Mouse (Mus musculus): ENCODE results near the gene Mrps9. TPM values are rescaled to one million over a fixed set of nuclear protein-coding genes. Genes with fewer than 3 reads are reported as not detected.

The Mrps9 gene
- polyA plus RNA-seq, 1 experiment from 2014 or later, result 65.0 TPM

DNA sequence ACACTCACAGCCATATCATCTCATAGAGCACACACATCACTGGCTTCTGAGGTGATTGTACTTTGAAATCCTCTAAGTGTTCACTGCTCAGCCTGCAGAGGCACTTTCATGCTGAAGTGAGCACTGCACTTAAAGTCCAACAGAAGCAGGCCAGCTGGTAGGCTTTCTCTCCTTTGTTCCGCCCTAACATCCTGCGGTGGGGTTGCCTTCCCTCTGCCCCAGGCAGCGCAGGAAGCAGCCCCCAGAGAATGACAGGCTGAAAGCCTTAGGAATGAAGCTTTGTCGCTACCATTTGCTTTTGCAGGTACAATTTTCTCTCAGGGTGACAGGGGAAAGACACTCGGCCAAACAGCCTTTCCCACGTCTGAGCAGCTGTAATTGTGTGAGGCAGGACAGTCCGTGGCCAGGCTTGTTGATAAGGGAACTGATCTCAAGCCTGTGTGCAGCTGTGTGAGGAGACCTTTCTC is 38.4 kb downstream of the Mrps9 start:
- Histone ChIP-seq H3K36me3 (ENCODE audit: insufficient read depth, low read length) (peaks cover 6% of the 10 kb centered on the region; the same call in 1 of the 2 replicates), H3K4me1 (ENCODE audit: insufficient read depth, low read length) (peaks cover 15% of the 10 kb centered on the region), H3K9ac (replicated peaks; ENCODE audit: low read length) (no peak overlapping the region), H3K27me3 (ENCODE audit: insufficient read depth, low read length) (no peaks in the 10 kb centered on the region), H3K9me3 (ENCODE audit: low read length) (no peaks in the 10 kb centered on the region), H3K4me3 (ENCODE audit: low read length) (no peak overlapping the region), H3K27ac (ENCODE audit: low read length) (0 out of 2 replicates have a peak overlapping the region, but pooled peaks have one; percentile 12), H3K4me2 (replicated peaks; ENCODE audit: low read depth, low read length) (no peak overlapping the region)
- WGBS, result 29% methylated on average over 7 of the region's 7 CpGs
- peak; percentile 61; the same call in 1 of the 2 replicates for ATAC-seq (ENCODE audit: low FRiP score, low TSS enrichment)

DNA sequence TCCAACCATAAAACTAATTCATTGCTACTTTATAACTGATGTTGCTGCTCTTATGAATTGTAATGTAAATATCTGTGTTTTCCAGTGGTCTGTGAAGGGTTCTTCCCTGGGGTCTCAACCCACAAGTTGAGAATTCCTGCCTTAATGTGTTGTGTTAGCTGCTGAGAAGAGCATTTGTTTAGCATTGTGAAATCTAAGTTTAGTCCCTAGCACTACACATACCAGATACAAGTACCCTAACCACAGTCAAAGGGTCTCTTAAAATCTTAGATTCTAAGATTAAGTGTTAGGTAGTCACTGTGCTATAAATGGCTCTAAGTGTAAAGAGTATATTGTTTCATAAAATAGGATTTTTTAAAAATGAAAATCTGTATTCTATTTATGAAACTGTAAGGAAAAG is 43.7 kb downstream of the Mrps9 start:
- no peaks in the 10 kb centered on the region for H3K9me3 ChIP-seq (ENCODE audit: low read length)
- ATAC-seq (ENCODE audit: low FRiP score, low TSS enrichment), result no peak
- no peaks in the 10 kb centered on the region for H3K27me3 ChIP-seq (ENCODE audit: insufficient read depth, low read length)
- no peak overlapping the region for H3K27ac ChIP-seq (ENCODE audit: low read length)
- no peaks in the 10 kb centered on the region for H3K4me1 ChIP-seq (ENCODE audit: insufficient read depth, low read length)
- H3K36me3 ChIP-seq (ENCODE audit: insufficient read depth, low read length), result peaks cover 13% of the 10 kb centered on the region; the same call in 1 of the 2 replicates
- H3K4me2 ChIP-seq (replicated peaks; ENCODE audit: low read depth, low read length), result no peak overlapping the region
- no peak overlapping the region for H3K4me3 ChIP-seq (ENCODE audit: low read length)
- H3K9ac ChIP-seq (replicated peaks; ENCODE audit: low read length), result no peak overlapping the region

DNA sequence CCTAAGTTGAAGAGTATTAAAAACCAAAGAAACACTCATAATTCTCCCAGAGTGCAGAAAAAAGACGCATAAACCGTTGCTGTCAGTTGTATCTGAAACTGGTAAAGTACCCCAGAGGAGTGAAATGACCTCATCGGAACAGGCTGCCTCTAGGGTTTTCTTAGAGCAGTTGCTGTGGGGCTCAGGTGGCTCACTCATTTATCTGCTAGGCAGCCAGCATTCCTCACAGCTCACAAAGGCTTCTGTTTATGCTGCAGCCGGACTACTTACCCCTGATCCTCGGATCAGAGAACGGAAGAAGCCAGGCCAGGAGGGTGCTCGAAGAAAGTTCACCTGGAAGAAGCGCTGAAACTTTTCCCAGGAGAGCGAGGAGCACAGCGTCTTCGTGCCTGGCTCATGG is 54.1 kb downstream of the Mrps9 start:
- H3K9me3 ChIP-seq (ENCODE audit: low read length), result no peaks in the 10 kb centered on the region
- no peak overlapping the region for H3K4me2 ChIP-seq (replicated peaks; ENCODE audit: low read depth, low read length)
- peaks cover 21% of the 10 kb centered on the region for H3K36me3 ChIP-seq (ENCODE audit: insufficient read depth, low read length)
- WGBS, result 82% methylated on average over 11 of the region's 11 CpGs
- no peak for ATAC-seq (ENCODE audit: low FRiP score, low TSS enrichment)
- H3K27me3 ChIP-seq (ENCODE audit: insufficient read depth, low read length), result no peaks in the 10 kb centered on the region
- H3K4me3 ChIP-seq (ENCODE audit: low read length), result no peak overlapping the region
- no peak overlapping the region for H3K9ac ChIP-seq (replicated peaks; ENCODE audit: low read length)
- H3K4me1 ChIP-seq (ENCODE audit: insufficient read depth, low read length), result no peaks in the 10 kb centered on the region
- no peak overlapping the region for H3K27ac ChIP-seq (ENCODE audit: low read length)

DNA sequence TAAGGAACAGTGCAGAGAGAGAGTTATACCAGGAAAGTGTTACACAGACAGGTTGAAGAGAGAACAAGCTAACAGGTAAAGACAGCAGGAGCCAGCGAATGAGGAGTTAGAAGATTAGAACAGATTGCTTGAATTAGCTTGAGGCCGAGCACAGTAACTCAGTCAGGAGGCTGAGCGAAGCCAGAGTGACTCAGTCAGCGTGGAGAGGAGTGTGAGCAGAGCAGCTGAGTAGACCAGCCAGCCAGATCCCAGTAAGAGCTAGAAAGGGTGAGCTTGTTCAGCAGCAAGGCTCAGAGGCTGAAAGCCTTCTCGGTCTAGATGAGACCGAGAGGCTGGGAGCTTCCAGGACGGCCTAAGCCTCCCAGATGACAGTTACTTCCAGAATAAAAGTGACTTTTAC is 55.7 kb downstream of the Mrps9 start:
- Histone ChIP-seq H3K9ac (replicated peaks; ENCODE audit: low read length) (no peak overlapping the region), H3K4me2 (replicated peaks; ENCODE audit: low read depth, low read length) (no peak overlapping the region), H3K4me3 (ENCODE audit: low read length) (no peak overlapping the region), H3K27me3 (ENCODE audit: insufficient read depth, low read length) (no peaks in the 10 kb centered on the region), H3K9me3 (ENCODE audit: low read length) (no peaks in the 10 kb centered on the region), H3K36me3 (ENCODE audit: insufficient read depth, low read length) (peaks cover 9% of the 10 kb centered on the region), H3K4me1 (ENCODE audit: insufficient read depth, low read length) (peaks cover 10% of the 10 kb centered on the region; the same call in 1 of the 2 replicates), H3K27ac (ENCODE audit: low read length) (no peak overlapping the region)
- ATAC-seq (ENCODE audit: low FRiP score, low TSS enrichment), result no peak
- 89% methylated on average over 7 of the region's 7 CpGs for WGBS

DNA sequence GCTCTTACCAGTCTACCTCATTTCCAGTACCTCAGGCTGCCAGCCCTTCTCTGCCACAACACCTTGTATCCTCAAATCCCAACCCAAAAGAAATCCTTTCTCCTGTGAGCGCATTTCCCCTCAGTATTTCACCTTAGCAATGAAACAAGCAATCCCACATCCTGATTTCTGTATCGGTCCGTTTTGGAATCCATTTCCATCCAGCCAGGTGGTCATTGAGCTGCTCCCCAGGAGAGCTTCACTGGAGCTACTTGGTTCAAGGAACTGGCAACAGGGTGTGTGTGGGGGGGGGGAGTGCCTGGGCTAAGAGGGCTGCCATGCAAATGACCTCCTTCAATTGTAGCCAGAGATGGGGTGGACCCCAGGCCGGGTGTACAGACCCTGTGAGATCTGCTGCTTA is 56.1 kb downstream of the Mrps9 start:
- Histone ChIP-seq H3K27ac (ENCODE audit: low read length) (no peak overlapping the region), H3K9ac (replicated peaks; ENCODE audit: low read length) (no peak overlapping the region), H3K4me1 (ENCODE audit: insufficient read depth, low read length) (peaks cover 10% of the 10 kb centered on the region; the same call in 1 of the 2 replicates), H3K9me3 (ENCODE audit: low read length) (no peaks in the 10 kb centered on the region), H3K4me3 (ENCODE audit: low read length) (no peak overlapping the region), H3K27me3 (ENCODE audit: insufficient read depth, low read length) (no peaks in the 10 kb centered on the region), H3K36me3 (ENCODE audit: insufficient read depth, low read length) (peaks cover 9% of the 10 kb centered on the region), H3K4me2 (replicated peaks; ENCODE audit: low read depth, low read length) (no peak overlapping the region)
- ATAC-seq (ENCODE audit: low FRiP score, low TSS enrichment), result no peak
- WGBS, result 72% methylated on average over 4 of the region's 4 CpGs

DNA sequence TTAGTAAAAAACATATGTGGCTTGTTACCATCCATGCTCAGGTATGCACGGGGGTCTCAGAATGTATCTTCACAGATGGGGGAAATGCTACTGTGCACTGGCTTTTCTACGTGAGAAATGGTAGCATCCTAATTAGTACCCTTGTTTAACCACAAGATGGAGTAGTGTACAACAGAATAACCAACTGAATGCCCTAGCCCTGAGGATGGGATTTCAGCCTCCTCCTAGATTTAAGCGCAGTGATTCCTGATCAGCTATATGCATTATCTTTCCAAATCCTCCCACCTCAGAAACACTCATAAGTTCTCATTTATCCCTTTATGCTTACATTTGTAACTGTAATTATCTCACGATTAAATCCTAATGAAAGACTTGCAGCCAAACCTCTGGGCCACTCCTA is 64.0 kb downstream of the Mrps9 start:
- H3K27me3 ChIP-seq (ENCODE audit: insufficient read depth, low read length), result no peaks in the 10 kb centered on the region
- H3K4me3 ChIP-seq (ENCODE audit: low read length), result no peak overlapping the region
- no peak overlapping the region for H3K4me2 ChIP-seq (replicated peaks; ENCODE audit: low read depth, low read length)
- H3K36me3 ChIP-seq (ENCODE audit: insufficient read depth, low read length), result no peaks in the 10 kb centered on the region
- no peak overlapping the region for H3K27ac ChIP-seq (ENCODE audit: low read length)
- peaks cover 15% of the 10 kb centered on the region; the same call in 1 of the 2 replicates for H3K4me1 ChIP-seq (ENCODE audit: insufficient read depth, low read length)
- WGBS, result 12% methylated on average over 4 of the region's 4 CpGs
- ATAC-seq (ENCODE audit: low FRiP score, low TSS enrichment), result peak; percentile 74; the same call in 1 of the 2 replicates
- H3K9me3 ChIP-seq (ENCODE audit: low read length), result no peaks in the 10 kb centered on the region
- H3K9ac ChIP-seq (replicated peaks; ENCODE audit: low read length), result no peak overlapping the region

DNA sequence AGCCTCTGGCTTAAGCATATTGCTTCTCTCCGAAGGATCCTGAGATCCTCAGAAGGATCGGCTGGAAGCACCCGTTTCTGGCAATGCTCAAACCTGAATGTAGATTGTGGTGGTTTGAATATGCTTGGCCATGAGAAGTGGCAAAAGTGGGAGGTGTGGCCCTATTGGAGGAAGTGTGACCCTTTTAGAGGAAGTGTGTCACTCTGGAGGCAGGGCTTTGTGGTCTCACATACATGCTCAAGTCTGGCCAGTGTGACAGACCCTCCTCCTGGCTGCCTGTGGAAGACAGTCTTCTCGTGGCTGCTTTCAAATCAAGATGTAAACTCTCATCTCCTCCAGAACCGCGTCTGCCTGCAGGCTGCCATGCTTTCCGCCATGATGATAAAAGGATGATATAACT is 65.7 kb downstream of the Mrps9 start:
- ATAC-seq (ENCODE audit: low FRiP score, low TSS enrichment), result no peak
- no peaks in the 10 kb centered on the region for H3K27me3 ChIP-seq (ENCODE audit: insufficient read depth, low read length)
- H3K4me3 ChIP-seq (ENCODE audit: low read length), result no peak overlapping the region
- no peak overlapping the region for H3K9ac ChIP-seq (replicated peaks; ENCODE audit: low read length)
- peaks cover 5% of the 10 kb centered on the region; the same call in 1 of the 2 replicates for H3K4me1 ChIP-seq (ENCODE audit: insufficient read depth, low read length)
- H3K4me2 ChIP-seq (replicated peaks; ENCODE audit: low read depth, low read length), result no peak overlapping the region
- no peak overlapping the region for H3K27ac ChIP-seq (ENCODE audit: low read length)
- H3K9me3 ChIP-seq (ENCODE audit: low read length), result no peaks in the 10 kb centered on the region
- H3K36me3 ChIP-seq (ENCODE audit: insufficient read depth, low read length), result no peaks in the 10 kb centered on the region
- WGBS, result 84% methylated on average over 7 of the region's 7 CpGs

DNA sequence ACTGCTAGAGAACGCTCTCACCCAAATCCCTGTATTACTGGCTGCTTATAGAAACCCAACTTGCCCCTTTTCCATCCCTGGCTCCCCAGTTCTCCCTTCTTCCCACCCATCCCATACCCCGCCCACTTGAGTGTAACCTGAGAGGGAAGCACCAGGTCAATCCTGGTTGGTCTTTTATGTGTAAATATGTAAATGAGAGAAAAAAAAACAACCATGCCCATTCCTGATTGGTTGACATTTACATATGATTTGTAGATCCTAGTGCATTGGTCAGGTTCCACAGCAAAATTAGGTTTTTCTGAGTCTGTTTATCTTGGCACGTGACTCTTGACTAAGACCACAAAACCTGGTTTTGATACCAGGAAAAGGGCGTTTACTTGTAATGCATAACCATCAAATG is 66.9 kb downstream of the Mrps9 start:
- 17% methylated on average over 4 of the region's 4 CpGs for WGBS
- Histone ChIP-seq H3K36me3 (ENCODE audit: insufficient read depth, low read length) (no peaks in the 10 kb centered on the region), H3K27ac (ENCODE audit: low read length) (no peak overlapping the region), H3K9me3 (ENCODE audit: low read length) (no peaks in the 10 kb centered on the region), H3K9ac (replicated peaks; ENCODE audit: low read length) (no peak overlapping the region), H3K4me1 (ENCODE audit: insufficient read depth, low read length) (peaks cover 5% of the 10 kb centered on the region; the same call in 1 of the 2 replicates), H3K4me2 (replicated peaks; ENCODE audit: low read depth, low read length) (peak overlapping the region; percentile 30; the same call in 1 of the 2 replicates), H3K27me3 (ENCODE audit: insufficient read depth, low read length) (no peaks in the 10 kb centered on the region), H3K4me3 (ENCODE audit: low read length) (0 out of 2 replicates have a peak overlapping the region, but pooled peaks have one; percentile 8)
- ATAC-seq (ENCODE audit: low FRiP score, low TSS enrichment), result peak; percentile 32; the same call in 1 of the 2 replicates

DNA sequence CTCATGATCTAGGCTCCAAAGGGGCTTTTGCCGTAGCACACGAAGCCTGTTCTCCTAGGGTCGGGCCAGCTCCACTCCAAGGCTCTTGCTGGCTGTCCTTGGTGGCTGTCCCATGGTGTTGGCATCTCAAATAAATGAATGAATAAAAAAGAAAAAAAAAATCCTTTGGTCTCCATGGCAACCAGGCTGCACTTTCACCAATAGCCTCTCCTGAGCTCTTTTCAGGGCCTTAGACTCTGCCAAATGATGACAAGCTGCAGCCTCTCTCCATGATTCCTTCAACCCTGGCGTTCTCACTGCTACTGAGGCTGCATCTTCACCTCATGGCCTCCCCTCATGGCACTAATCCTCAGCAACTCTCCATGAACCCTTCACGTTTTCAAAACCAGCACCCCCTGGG is 72.9 kb downstream of the Mrps9 start:
- Histone ChIP-seq H3K9me3 (ENCODE audit: low read length) (no peaks in the 10 kb centered on the region), H3K4me1 (ENCODE audit: insufficient read depth, low read length) (no peaks in the 10 kb centered on the region), H3K27me3 (ENCODE audit: insufficient read depth, low read length) (no peaks in the 10 kb centered on the region), H3K27ac (ENCODE audit: low read length) (no peak overlapping the region), H3K4me2 (replicated peaks; ENCODE audit: low read depth, low read length) (no peak overlapping the region), H3K4me3 (ENCODE audit: low read length) (no peak overlapping the region), H3K9ac (replicated peaks; ENCODE audit: low read length) (no peak overlapping the region), H3K36me3 (ENCODE audit: insufficient read depth, low read length) (no peaks in the 10 kb centered on the region)
- no peak for ATAC-seq (ENCODE audit: low FRiP score, low TSS enrichment)
- WGBS, result 79% methylated on average over 5 of the region's 5 CpGs

DNA sequence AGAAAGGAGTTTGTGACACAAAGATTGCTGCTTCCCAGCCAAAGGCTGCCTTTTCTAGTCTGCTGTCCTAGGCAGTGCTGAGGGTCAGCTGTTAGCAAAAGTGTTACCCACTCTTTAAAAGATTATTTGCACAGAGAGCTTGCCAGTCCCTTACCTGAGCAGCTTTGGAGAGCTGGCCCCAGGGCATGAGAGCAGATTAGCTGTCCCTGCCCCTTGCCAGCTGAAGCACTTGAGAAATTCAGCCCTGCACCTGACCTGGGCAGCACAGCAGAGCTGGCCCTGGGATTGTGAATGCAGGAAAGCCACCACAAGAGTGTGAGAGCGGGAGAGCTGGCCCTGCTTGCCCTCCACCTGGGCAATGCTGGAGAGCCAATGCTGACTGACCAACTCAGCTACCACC is 82.6 kb downstream of the Mrps9 start:
- 78% methylated on average over 1 of the region's 1 CpGs for WGBS
- no peaks in the 10 kb centered on the region for H3K9me3 ChIP-seq (ENCODE audit: low read length)
- no peak overlapping the region for H3K4me3 ChIP-seq (ENCODE audit: low read length)
- H3K27me3 ChIP-seq (ENCODE audit: insufficient read depth, low read length), result no peaks in the 10 kb centered on the region
- no peak overlapping the region for H3K4me2 ChIP-seq (replicated peaks; ENCODE audit: low read depth, low read length)
- no peak for ATAC-seq (ENCODE audit: low FRiP score, low TSS enrichment)
- no peak overlapping the region for H3K27ac ChIP-seq (ENCODE audit: low read length)
- H3K4me1 ChIP-seq (ENCODE audit: insufficient read depth, low read length), result 0 out of 2 replicates have a peak, but pooled peaks cover 4% of the 10 kb centered on the region
- no peaks in the 10 kb centered on the region for H3K36me3 ChIP-seq (ENCODE audit: insufficient read depth, low read length)
- no peak overlapping the region for H3K9ac ChIP-seq (replicated peaks; ENCODE audit: low read length)
